Mouse (Mus musculus): ENCODE results near the gene Dppa4. TPM values are rescaled to one million over a fixed set of nuclear protein-coding genes. Genes with fewer than 3 reads are reported as not detected.

The Dppa4 gene
- total RNA-seq (2021) = not detected
- long read RNA-seq, experiment 1 = 0 reads
- long read RNA-seq, experiment 2 = 0 reads

- H3K27ac ChIP-seq = no peak within 1 kb of the TSS
- DNase-seq (ENCODE audit: extremely low spot score in 1 of 2, low spot score in 2 of 2) = no peak
- H3K4me3 ChIP-seq = no peak within 1 kb of the TSS
- TF ChIP-seq CTCF (IDR thresholded peaks at IDR 0.05) = no peak
- intact Hi-C loops (cut with DNase I) = no loop called here
Observed at GRCm38 (mm10) chr16:48283517-48283916, at the start of gene Dppa4. TSS of gene Dppa4 (plus strand) at chr16:48283733.

GRCm38 (mm10) chr16:48234999-48235398 lies 48.5 kb upstream of the Dppa4 start:
- H3K4me3 ChIP-seq = no peak overlapping the region
- H3K27ac ChIP-seq = no peak overlapping the region
- peak; percentile 6 for TF ChIP-seq CTCF (IDR thresholded peaks at IDR 0.05)
- DNase-seq (ENCODE audit: extremely low spot score in 1 of 2, low spot score in 2 of 2) = no peak
- intact Hi-C loops (cut with DNase I) = no loop called here

GRCm38 (mm10) chr16:48237676-48238075 lies 45.9 kb upstream of the Dppa4 start:
- H3K4me3 ChIP-seq = no peak overlapping the region
- H3K27ac ChIP-seq = no peak overlapping the region
- TF ChIP-seq CTCF (IDR thresholded peaks at IDR 0.05) = no peak
- intact Hi-C loops (cut with DNase I) = no loop called here
- no peak for DNase-seq (ENCODE audit: extremely low spot score in 1 of 2, low spot score in 2 of 2)

GRCm38 (mm10) chr16:48247044-48247661 lies 36.4 kb upstream of the Dppa4 start:
- DNase-seq (ENCODE audit: extremely low spot score in 1 of 2, low spot score in 2 of 2) = no peak
- intact Hi-C loops (cut with DNase I) = no loop called here

GRCm38 (mm10) chr16:48252824-48253223 lies 30.7 kb upstream of the Dppa4 start:
- intact Hi-C loops (cut with DNase I) = no loop called here
- H3K4me3 ChIP-seq = no peak overlapping the region
- no peak for TF ChIP-seq CTCF (IDR thresholded peaks at IDR 0.05)
- no peak overlapping the region for H3K27ac ChIP-seq
- DNase-seq (ENCODE audit: extremely low spot score in 1 of 2, low spot score in 2 of 2) = no peak

More at GRCm38 (mm10) chr16:48247044-48247661, 36.4 kb upstream of the Dppa4 start:
- Histone ChIP-seq H3K27ac (no peak overlapping the region), H3K4me3 (no peak overlapping the region)
- no peak for TF ChIP-seq CTCF (IDR thresholded peaks at IDR 0.05)

- no peak overlapping the region for H3K27ac ChIP-seq
- DNase-seq (ENCODE audit: extremely low spot score in 1 of 2, low spot score in 2 of 2) = no peak
- H3K4me3 ChIP-seq = no peak overlapping the region
- intact Hi-C loops (cut with DNase I) = no loop called here
- no peak for TF ChIP-seq CTCF (IDR thresholded peaks at IDR 0.05)
Observed at GRCm38 (mm10) chr16:48254584-48254983, 28.9 kb upstream of the Dppa4 start.

GRCm38 (mm10) chr16:48259519-48259918 lies 24.0 kb upstream of the Dppa4 start:
- no peak for DNase-seq (ENCODE audit: extremely low spot score in 1 of 2, low spot score in 2 of 2)
- TF ChIP-seq CTCF (IDR thresholded peaks at IDR 0.05) = no peak
- intact Hi-C loops (cut with DNase I) = no loop called here
- no peak overlapping the region for H3K4me3 ChIP-seq
- H3K27ac ChIP-seq = no peak overlapping the region

- Histone ChIP-seq H3K4me3 (no peak overlapping the region), H3K27ac (no peak overlapping the region)
- DNase-seq (ENCODE audit: extremely low spot score in 1 of 2, low spot score in 2 of 2) = no peak
- intact Hi-C loops (cut with DNase I) = no loop called here
- no peak; the same call in 1 of the 2 replicates for TF ChIP-seq CTCF (IDR thresholded peaks at IDR 0.05)
Observed at GRCm38 (mm10) chr16:48262901-48263300, 20.6 kb upstream of the Dppa4 start.

- intact Hi-C loops (cut with DNase I) = no loop called here
- H3K4me3 ChIP-seq = no peak overlapping the region
- no peak overlapping the region for H3K27ac ChIP-seq
- no peak for DNase-seq (ENCODE audit: extremely low spot score in 1 of 2, low spot score in 2 of 2)
- no peak for TF ChIP-seq CTCF (IDR thresholded peaks at IDR 0.05)
Observed at GRCm38 (mm10) chr16:48265856-48266255, 17.7 kb upstream of the Dppa4 start.

GRCm38 (mm10) chr16:48276940-48277339 lies 6.6 kb upstream of the Dppa4 start:
- Histone ChIP-seq H3K4me3 (no peak overlapping the region), H3K27ac (no peak overlapping the region)
- TF ChIP-seq CTCF (IDR thresholded peaks at IDR 0.05) = no peak
- intact Hi-C loops (cut with DNase I) = no loop called here
- no peak for DNase-seq (ENCODE audit: extremely low spot score in 1 of 2, low spot score in 2 of 2)

GRCm38 (mm10) chr16:48280883-48281282 lies 2.6 kb upstream of the Dppa4 start:
- Histone ChIP-seq H3K4me3 (no peak overlapping the region), H3K27ac (no peak overlapping the region)
- intact Hi-C loops (cut with DNase I) = no loop called here
- no peak for TF ChIP-seq CTCF (IDR thresholded peaks at IDR 0.05)
- DNase-seq (ENCODE audit: extremely low spot score in 1 of 2, low spot score in 2 of 2) = no peak

GRCm38 (mm10) chr16:48282801-48283200 lies 732 bp upstream of the Dppa4 start:
- H3K4me3 ChIP-seq = no peak overlapping the region
- H3K27ac ChIP-seq = no peak overlapping the region
- intact Hi-C loops (cut with DNase I) = no loop called here
- no peak for DNase-seq (ENCODE audit: extremely low spot score in 1 of 2, low spot score in 2 of 2)
- TF ChIP-seq CTCF (IDR thresholded peaks at IDR 0.05) = no peak

GRCm38 (mm10) chr16:48285517-48285916 lies 2.0 kb downstream of the Dppa4 start:
- intact Hi-C loops (cut with DNase I) = no loop called here
- no peak for DNase-seq (ENCODE audit: extremely low spot score in 1 of 2, low spot score in 2 of 2)
- TF ChIP-seq CTCF (IDR thresholded peaks at IDR 0.05) = no peak
- Histone ChIP-seq H3K27ac (no peak overlapping the region), H3K4me3 (no peak overlapping the region)
